Mouse (Mus musculus): ENCODE measurements around the gene Trim15. TPM values are rescaled to one million over a fixed set of nuclear protein-coding genes. Genes with fewer than 3 reads are reported as not detected.
A peak's percentile ranks its signal among the peaks of the same experiment; 100 is the strongest.

Gene Trim15
- polyA plus RNA-seq, 1 experiment from 2014 or later: 0.47 TPM

DNA sequence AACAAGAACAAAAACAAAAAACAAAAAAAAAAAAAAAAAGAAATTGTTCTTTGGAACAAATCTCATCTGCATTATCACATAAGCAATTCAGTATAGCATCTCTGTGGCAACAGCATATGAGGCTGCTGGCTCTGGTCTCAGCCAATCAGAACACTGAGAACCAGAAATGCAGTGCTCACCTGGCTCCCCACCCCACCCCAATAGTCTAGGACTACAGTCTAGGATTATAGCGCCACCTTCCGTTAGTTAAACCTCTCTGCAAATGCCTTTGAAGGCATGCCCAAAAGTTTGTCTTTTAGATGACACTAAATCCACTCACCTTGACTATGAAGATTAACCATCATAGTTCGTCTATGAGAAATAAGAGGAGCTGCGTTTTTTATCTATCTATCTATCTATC, 41.5 kb downstream of the Trim15 start:
- Histone ChIP-seq H3K27me3 (replicated peaks) (no peaks in the 10 kb centered on the region), H3K27ac (ENCODE audit: poor library complexity, severe bottlenecking) (no peak overlapping the region), H3K9me3 (replicated peaks) (no peaks in the 10 kb centered on the region), H3K4me2 (no peak overlapping the region), H3K36me3 (no peaks in the 10 kb centered on the region), H3K4me3 (no peak overlapping the region), H3K4me1 (replicated peaks) (no peaks in the 10 kb centered on the region), H3K9ac (no peak overlapping the region)
- WGBS: 19% methylated on average over 4 of the region's 4 CpGs
- no peak for ATAC-seq (ENCODE audit: insufficient number of reproducible peaks, low FRiP score)

DNA sequence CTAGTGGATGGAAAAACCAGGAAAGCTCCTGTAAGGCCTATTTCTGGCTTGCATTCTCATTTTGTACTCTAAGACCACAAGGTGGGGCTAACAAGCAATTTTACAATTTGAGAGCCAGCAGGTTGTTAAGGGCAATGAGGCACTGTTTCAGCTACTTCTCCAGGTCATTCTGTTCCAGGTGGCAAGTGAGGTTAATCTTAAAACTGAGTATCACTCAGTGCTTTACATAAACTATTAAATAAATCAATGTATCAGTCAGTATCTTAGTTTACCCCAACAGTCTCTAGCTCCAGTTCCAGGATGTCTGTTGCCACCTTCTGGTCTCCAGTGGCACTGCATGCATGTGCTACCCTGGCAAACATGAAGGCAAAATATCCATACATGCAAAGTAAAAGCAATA, 43.0 kb downstream of the Trim15 start:
- no peak overlapping the region for H3K4me3 ChIP-seq
- 0 out of 2 replicates have a peak, but pooled peaks have one; percentile 18 for ATAC-seq (ENCODE audit: insufficient number of reproducible peaks, low FRiP score)

DNA sequence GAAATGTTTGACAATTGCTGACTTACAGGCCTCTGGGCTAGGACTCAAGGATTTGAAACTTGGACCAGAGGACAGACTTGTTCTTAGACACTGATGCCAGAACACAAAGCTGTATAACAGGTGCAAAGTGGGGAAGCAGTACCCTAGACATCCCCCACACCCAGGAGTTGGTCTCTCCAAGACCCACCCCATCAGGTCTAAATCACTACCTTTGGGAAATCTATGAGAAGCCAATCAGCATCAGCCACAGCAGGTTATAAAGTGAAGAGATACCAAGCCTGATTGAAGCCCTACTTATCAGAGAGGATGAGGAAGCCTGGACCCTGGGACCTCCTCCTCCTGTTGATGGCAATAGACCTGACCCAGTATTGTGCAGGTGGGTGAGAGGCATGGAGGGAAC, 55.1 kb downstream of the Trim15 start, which contains the start of gene H2-M10.6:
TSS of gene H2-M10.6 (plus strand) at position 301 of the 400 bp plus-strand sequence.
- Histone ChIP-seq H3K9me3 (replicated peaks) (no peaks in the 10 kb centered on the region), H3K4me1 (replicated peaks) (no peaks in the 10 kb centered on the region), H3K27me3 (replicated peaks) (0 out of 2 replicates have a peak, but pooled peaks cover 6% of the 10 kb centered on the region), H3K9ac (no peak within 1 kb of the TSS), H3K27ac (ENCODE audit: poor library complexity, severe bottlenecking) (no peak within 1 kb of the TSS), H3K4me3 (no peak within 1 kb of the TSS), H3K4me2 (no peak within 1 kb of the TSS), H3K36me3 (no peaks in the 10 kb centered on the region)
- no peak for ATAC-seq (ENCODE audit: insufficient number of reproducible peaks, low FRiP score)

More for the DNA sequence above, 43.0 kb downstream of the Trim15 start:
- H3K27me3 ChIP-seq (replicated peaks): no peaks in the 10 kb centered on the region
- no peak overlapping the region for H3K27ac ChIP-seq (ENCODE audit: poor library complexity, severe bottlenecking)
- no peak overlapping the region for H3K4me2 ChIP-seq
- H3K36me3 ChIP-seq: no peaks in the 10 kb centered on the region
- no peaks in the 10 kb centered on the region for H3K4me1 ChIP-seq (replicated peaks)
- H3K9ac ChIP-seq: no peak overlapping the region
- H3K9me3 ChIP-seq (replicated peaks): no peaks in the 10 kb centered on the region

Other genes starting within 250 kb of the Trim15 start
- gene H2-M9, start 224.5 kb downstream of the Trim15 start, polyA plus RNA-seq (2016; fragmentation: Nextera tagmentation; extraction: Ambion mirVana): not detected in 2 replicates
- gene H2-M1, start 195.0 kb downstream of the Trim15 start, polyA plus RNA-seq (2016; fragmentation: Nextera tagmentation; extraction: Ambion mirVana): not detected in 2 replicates
- not detected in 2 replicates for gene H2-M10.5, start 94.3 kb downstream of the Trim15 start, polyA plus RNA-seq (2016; fragmentation: Nextera tagmentation; extraction: Ambion mirVana)
- gene H2-M10.6, start 55.0 kb downstream of the Trim15 start, polyA plus RNA-seq (2016; fragmentation: Nextera tagmentation; extraction: Ambion mirVana): not detected in 2 replicates
- 28.8 and 28.9 TPM in 2 replicates for gene Trim26, start 30.1 kb downstream of the Trim15 start, polyA plus RNA-seq (2016; fragmentation: Nextera tagmentation; extraction: Ambion mirVana)
- gene Trim10, start 2.4 kb upstream of the Trim15 start, polyA plus RNA-seq (2016; fragmentation: Nextera tagmentation; extraction: Ambion mirVana): 23.6 and 27.0 TPM in 2 replicates
- gene Trim40, start 22.9 kb upstream of the Trim15 start, polyA plus RNA-seq (2016; fragmentation: Nextera tagmentation; extraction: Ambion mirVana): not detected in 2 replicates
- not detected in 2 replicates for gene Trim31, start 30.9 kb upstream of the Trim15 start, polyA plus RNA-seq (2016; fragmentation: Nextera tagmentation; extraction: Ambion mirVana)
- not detected in 2 replicates for gene Rnf39, start 75.7 kb upstream of the Trim15 start, polyA plus RNA-seq (2016; fragmentation: Nextera tagmentation; extraction: Ambion mirVana)
- gene Ppp1r11, start 84.5 kb upstream of the Trim15 start, polyA plus RNA-seq (2016; fragmentation: Nextera tagmentation; extraction: Ambion mirVana): 83.2 and 83.8 TPM in 2 replicates
- 37.5 and 40.3 TPM in 2 replicates for gene Znrd1, start 91.3 kb upstream of the Trim15 start, polyA plus RNA-seq (2016; fragmentation: Nextera tagmentation; extraction: Ambion mirVana)
- 6.4 and 6.7 TPM in 2 replicates for gene Znrd1as, start 91.4 kb upstream of the Trim15 start, polyA plus RNA-seq (2016; fragmentation: Nextera tagmentation; extraction: Ambion mirVana)
- gene 2410137M14Rik, start 114.0 kb upstream of the Trim15 start, polyA plus RNA-seq (2016; fragmentation: Nextera tagmentation; extraction: Ambion mirVana): 0.20 TPM in 1 of 2 replicates, not detected in the other
- 0.31 and 0.36 TPM in 2 replicates for gene H2-M5, start 122.3 kb upstream of the Trim15 start, polyA plus RNA-seq (2016; fragmentation: Nextera tagmentation; extraction: Ambion mirVana)
- gene Zfp57, start 134.0 kb upstream of the Trim15 start, polyA plus RNA-seq (2016; fragmentation: Nextera tagmentation; extraction: Ambion mirVana): 60.0 and 64.4 TPM in 2 replicates
- 0.10 TPM in 1 of 2 replicates, not detected in the other for gene Mog, start 156.2 kb upstream of the Trim15 start, polyA plus RNA-seq (2016; fragmentation: Nextera tagmentation; extraction: Ambion mirVana)
- 8.3 and 8.6 TPM in 2 replicates for gene Gabbr1, start 178.8 kb upstream of the Trim15 start, polyA plus RNA-seq (2016; fragmentation: Nextera tagmentation; extraction: Ambion mirVana)
- 0.08 TPM in 1 of 2 replicates, not detected in the other for gene Olfr90, start 221.3 kb upstream of the Trim15 start, polyA plus RNA-seq (2016; fragmentation: Nextera tagmentation; extraction: Ambion mirVana)
- 0.05 TPM in 1 of 2 replicates, not detected in the other for gene Olfr91, start 231.1 kb upstream of the Trim15 start, polyA plus RNA-seq (2016; fragmentation: Nextera tagmentation; extraction: Ambion mirVana)

Data from heart, embryonic 12.5 days (tissue).